Mouse (Mus musculus): ENCODE results near the gene Adgrg1. TPM values are rescaled to one million over a fixed set of nuclear protein-coding genes. Genes with fewer than 3 reads are reported as not detected.

Gene Adgrg1
- total RNA-seq (2017): 2.2 to 16.6 TPM (median 4.6 TPM) in 3 replicates

DNA sequence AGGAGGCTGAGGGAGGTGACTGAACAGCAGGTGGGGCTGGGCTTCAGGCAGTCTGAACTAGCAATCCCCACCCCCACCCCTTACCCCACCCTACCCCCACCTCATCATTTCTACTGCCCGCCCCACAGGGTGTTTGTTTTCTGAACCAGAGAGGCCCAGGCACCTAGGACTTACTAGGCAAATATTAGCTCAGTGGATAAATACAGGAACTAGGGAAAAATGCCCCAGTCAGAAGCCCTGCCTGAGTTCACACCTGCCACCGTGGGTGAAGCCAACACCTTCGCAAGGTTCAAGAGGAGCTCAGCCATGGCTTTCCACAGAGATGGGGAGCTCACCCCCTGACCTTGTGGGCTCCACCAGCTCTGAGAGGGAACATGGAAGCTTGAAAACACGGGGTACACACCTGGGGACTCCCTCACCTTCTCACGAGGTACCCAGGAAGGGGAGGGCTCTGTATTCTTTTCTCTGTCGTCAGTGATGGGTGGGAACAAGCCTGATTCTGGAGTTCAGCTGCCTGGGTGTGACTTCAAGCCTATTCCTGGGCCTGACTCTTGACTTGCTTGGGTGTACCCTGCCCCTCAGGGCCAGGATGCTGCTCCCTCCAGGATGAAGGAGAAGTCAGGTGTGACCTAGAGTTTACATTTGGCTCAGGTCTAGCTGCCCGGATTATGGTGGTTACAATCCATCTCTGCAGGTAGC lies at the start of gene Adgrg1:
Gene Adgrg1 (plus strand): TSS at position 285 of the 699 bp plus-strand sequence.
- no peak for ATAC-seq (replicated peaks; ENCODE audit: insufficient number of reproducible peaks, low FRiP score, low TSS enrichment, poor library complexity, severe bottlenecking)

- ATAC-seq (replicated peaks; ENCODE audit: insufficient number of reproducible peaks, low FRiP score, low TSS enrichment, poor library complexity, severe bottlenecking): no peak
These were observed 46.3 kb upstream of the Adgrg1 start for GRCm38 (mm10) chr8:94928227-94928626.

- ATAC-seq (replicated peaks; ENCODE audit: insufficient number of reproducible peaks, low FRiP score, low TSS enrichment, poor library complexity, severe bottlenecking): 0 out of 2 replicates have a peak, but pooled peaks have one; percentile 20
These were observed 40.6 kb upstream of the Adgrg1 start for GRCm38 (mm10) chr8:94933918-94934317.

- ATAC-seq (replicated peaks; ENCODE audit: insufficient number of reproducible peaks, low FRiP score, low TSS enrichment, poor library complexity, severe bottlenecking): no peak
These were observed 39.4 kb upstream of the Adgrg1 start for GRCm38 (mm10) chr8:94935172-94935571.

DNA sequence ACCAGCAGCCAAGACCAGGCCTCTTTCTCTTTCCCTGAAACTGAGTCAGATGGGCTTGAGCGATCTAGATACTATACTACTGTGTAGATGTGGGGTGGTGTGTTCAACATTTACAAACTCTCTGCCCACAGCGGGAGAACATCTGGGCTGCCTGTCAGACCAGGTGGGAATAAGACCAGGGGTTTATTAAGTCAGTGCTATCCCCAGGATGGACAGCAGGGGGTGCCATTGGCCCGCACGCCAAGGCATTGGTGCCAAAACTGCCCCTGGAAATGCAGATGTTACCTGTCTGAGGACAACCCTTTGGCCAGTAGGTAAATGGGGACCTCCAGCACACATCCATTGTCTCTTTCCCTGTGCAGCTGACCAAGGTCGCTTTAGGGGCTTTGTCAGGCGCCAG lies 32.0 kb upstream of the Adgrg1 start:
- peak; percentile 54; the same call in 1 of the 2 replicates for ATAC-seq (replicated peaks; ENCODE audit: insufficient number of reproducible peaks, low FRiP score, low TSS enrichment, poor library complexity, severe bottlenecking)

GRCm38 (mm10) chr8:94945185-94945584 lies 29.4 kb upstream of the Adgrg1 start:
- ATAC-seq (replicated peaks; ENCODE audit: insufficient number of reproducible peaks, low FRiP score, low TSS enrichment, poor library complexity, severe bottlenecking): no peak

DNA sequence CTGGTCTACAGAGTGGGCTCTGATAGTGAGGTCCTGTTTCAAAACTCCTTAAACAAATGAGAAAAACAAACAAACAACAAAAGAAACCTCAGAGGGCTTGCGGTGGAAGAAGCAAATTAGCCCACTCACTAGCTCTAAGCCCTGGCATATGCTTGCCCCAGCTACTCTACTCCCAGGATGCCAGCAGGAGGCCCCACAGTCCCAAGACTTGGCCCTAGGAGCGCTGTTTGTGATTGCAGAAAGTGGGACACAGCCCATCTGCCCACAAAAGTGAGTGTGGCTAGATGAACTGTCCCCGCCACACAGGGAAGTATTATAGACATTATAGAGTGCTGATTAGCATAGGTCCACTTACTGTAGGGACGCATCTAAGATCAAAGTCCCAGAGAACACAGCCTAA lies 26.1 kb upstream of the Adgrg1 start:
- no peak for ATAC-seq (replicated peaks; ENCODE audit: insufficient number of reproducible peaks, low FRiP score, low TSS enrichment, poor library complexity, severe bottlenecking)

- ATAC-seq (replicated peaks; ENCODE audit: insufficient number of reproducible peaks, low FRiP score, low TSS enrichment, poor library complexity, severe bottlenecking): no peak
These were observed 25.5 kb upstream of the Adgrg1 start for GRCm38 (mm10) chr8:94949010-94949409.

DNA sequence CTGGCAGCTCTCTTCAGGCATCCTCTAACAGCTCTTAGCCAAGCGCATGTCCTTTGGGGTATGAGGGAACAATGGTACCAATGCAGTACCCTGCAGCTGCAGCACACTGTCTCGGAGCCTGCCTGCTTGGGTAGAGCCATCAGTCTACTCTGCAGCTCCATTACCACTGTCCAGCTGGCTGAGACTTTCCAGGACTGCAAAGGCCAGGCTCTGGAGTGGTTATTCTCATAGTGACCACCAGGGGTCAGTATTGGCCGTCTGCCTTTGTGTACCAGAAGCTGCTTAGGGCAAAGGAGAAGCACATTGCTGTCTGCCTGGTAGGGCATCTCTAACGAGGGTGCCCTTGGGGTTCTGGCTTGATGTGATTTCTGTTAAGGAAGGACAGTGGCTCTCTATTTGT lies 24.5 kb upstream of the Adgrg1 start:
- ATAC-seq (replicated peaks; ENCODE audit: insufficient number of reproducible peaks, low FRiP score, low TSS enrichment, poor library complexity, severe bottlenecking): peak; percentile 90

GRCm38 (mm10) chr8:94950458-94950857 lies 24.1 kb upstream of the Adgrg1 start:
- ATAC-seq (replicated peaks; ENCODE audit: insufficient number of reproducible peaks, low FRiP score, low TSS enrichment, poor library complexity, severe bottlenecking): no peak

DNA sequence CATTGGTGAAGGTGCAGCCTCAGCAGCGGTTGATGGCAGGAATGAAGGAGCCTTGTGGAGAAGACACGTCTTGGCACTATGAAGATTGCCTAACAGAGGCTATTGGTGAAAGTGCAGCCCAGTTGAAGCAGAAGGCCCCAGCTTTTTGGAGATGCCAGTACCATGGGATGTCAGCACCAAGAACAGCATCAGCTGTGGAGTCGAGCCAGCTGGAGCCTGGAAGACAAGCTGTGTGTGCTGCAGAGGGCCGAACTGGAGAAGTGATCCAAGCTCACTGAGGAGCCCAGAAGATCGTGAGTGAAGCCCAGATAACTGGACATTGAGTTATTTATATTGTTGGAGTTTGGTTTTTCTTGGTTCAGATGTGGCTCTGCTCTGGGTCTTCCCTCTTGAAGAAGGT lies 22.5 kb upstream of the Adgrg1 start:
- no peak for ATAC-seq (replicated peaks; ENCODE audit: insufficient number of reproducible peaks, low FRiP score, low TSS enrichment, poor library complexity, severe bottlenecking)

- no peak for ATAC-seq (replicated peaks; ENCODE audit: insufficient number of reproducible peaks, low FRiP score, low TSS enrichment, poor library complexity, severe bottlenecking)
These were observed 20.8 kb upstream of the Adgrg1 start for GRCm38 (mm10) chr8:94953624-94954367.

DNA sequence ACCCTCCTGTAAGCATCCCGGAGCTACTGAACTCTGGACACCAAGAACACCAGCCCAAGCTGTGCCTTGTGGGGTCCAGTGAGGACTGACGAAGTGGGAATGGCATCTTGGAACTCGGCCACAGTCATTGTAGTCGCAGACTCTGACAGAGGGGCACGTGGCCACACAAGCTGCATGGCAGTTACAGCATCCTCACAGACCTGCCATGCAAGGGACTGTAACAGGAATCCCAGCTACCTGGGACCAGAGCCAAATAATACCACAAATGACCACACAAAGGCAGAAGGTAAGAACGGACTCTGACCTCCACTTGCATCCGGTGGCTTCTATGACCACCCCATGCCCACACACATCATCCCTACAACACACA lies 20.2 kb upstream of the Adgrg1 start:
- no peak for ATAC-seq (replicated peaks; ENCODE audit: insufficient number of reproducible peaks, low FRiP score, low TSS enrichment, poor library complexity, severe bottlenecking)

GRCm38 (mm10) chr8:94954921-94955758 lies 19.4 kb upstream of the Adgrg1 start:
- ATAC-seq (replicated peaks; ENCODE audit: insufficient number of reproducible peaks, low FRiP score, low TSS enrichment, poor library complexity, severe bottlenecking): peak; percentile 88

DNA sequence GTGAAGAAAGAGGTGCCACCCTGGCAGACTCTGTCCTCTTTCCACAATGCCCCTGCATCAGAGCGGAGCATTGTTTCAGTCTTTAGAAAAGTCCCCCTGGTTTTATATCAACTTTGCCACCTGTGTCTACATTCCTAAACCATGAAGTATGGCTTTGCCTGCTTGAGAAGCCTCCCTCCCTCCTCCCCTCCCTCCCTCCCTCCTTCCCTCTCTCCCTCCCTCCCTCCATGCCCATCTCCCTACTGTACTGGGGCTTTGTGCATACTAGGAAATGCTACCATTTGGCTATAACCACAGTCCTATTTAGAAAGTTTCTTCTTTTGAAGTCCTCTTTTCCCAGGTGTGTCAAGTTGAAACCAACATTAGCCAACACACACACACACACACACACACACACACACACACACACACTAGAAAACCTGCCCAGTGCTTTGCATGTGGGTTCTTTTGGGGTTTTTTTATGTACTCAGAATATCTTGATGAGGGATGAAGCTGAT lies 18.4 kb upstream of the Adgrg1 start:
- ATAC-seq (replicated peaks; ENCODE audit: insufficient number of reproducible peaks, low FRiP score, low TSS enrichment, poor library complexity, severe bottlenecking): no peak

DNA sequence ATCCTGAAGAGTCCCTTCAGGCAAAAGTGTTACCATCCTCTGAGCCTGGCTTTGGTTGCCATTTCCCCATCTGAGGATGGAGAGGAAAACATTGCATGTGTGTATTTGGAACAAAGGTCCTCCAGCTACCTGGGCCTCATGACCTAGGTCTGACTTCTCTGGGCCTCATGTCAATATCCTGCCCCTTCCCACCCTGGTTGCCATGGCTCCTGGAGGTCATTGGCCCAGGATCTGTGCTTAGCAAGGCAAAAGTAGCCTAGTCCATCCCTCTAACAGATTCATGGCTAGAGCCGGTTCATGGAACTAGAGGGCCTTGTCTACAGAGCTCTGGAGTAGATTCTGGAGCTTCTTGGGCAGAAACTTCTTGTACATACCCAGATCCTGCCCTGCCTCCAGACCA lies 12.3 kb upstream of the Adgrg1 start:
- ATAC-seq (replicated peaks; ENCODE audit: insufficient number of reproducible peaks, low FRiP score, low TSS enrichment, poor library complexity, severe bottlenecking): no peak

- ATAC-seq (replicated peaks; ENCODE audit: insufficient number of reproducible peaks, low FRiP score, low TSS enrichment, poor library complexity, severe bottlenecking): 0 out of 2 replicates have a peak, but pooled peaks have one; percentile 23
These were observed 9.7 kb upstream of the Adgrg1 start for GRCm38 (mm10) chr8:94964828-94965227.

- ATAC-seq (replicated peaks; ENCODE audit: insufficient number of reproducible peaks, low FRiP score, low TSS enrichment, poor library complexity, severe bottlenecking): 0 out of 2 replicates have a peak, but pooled peaks have one; percentile 65
These were observed 8.0 kb upstream of the Adgrg1 start for GRCm38 (mm10) chr8:94966578-94966977.

- no peak for ATAC-seq (replicated peaks; ENCODE audit: insufficient number of reproducible peaks, low FRiP score, low TSS enrichment, poor library complexity, severe bottlenecking)
These were observed 7.5 kb upstream of the Adgrg1 start for GRCm38 (mm10) chr8:94967071-94967470.
